Mouse (Mus musculus): ENCODE results near the gene Cluh. TPM values are rescaled to one million over a fixed set of nuclear protein-coding genes. Genes with fewer than 3 reads are reported as not detected.

The Cluh gene
- total RNA-seq, 1 experiment: 73.5 TPM

DNA sequence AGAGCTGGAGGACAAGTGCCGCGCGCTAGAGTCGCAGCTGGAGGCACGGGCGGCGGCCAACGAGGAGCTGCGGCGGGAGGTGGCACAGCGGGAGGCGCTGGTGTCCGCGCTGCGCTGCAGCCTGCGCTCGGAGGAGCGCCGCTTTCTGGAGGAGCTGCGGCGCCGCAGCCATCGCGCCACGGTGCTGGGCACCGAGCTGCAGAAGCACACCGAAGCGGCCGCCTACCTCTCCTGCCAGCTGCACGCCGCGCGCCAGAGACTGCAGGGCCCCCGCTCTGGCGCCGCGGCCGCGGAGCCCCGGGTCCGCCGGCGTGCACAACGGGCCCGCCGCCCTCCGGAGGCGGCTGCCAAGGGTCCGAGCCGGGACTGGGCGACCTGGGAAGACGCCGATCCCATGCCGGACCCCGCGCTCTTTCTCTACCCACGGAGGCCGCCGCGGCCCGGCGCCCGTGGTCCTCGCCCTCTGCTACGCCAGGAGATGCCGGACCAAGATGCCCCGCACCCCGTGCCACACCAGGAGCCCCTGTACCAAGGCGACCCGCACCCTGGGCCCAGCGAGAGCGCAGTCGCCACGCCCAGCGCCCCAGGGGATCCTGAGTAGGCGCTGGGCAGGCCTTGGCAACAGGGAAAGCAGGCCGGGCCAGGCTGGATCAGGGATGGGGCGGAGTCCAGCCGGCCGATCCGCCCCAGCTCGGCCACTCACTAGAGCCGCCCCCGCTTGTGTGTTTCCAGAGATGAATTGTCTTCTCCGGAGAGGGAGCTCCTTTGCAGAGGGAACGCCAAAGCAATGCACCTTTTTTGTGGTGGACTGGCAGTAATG lies 11.1 kb upstream of the Cluh start:
- Histone ChIP-seq H3K4me1 (ENCODE audit: control insufficient read depth in 2 of 2, insufficient read depth in 2 of 2, low read length in 2 of 2, poor library complexity in 1 of 2) (peaks cover 0 to 5% of the 10 kb centered on the region in 2 experiments; a peak in 1 of 4 replicates), H3K4me3 (ENCODE audit: insufficient read depth in 1 of 2, low read depth in 1 of 2, low read length in 2 of 2, poor library complexity in 1 of 2, severe bottlenecking in 1 of 2) (peak overlapping the region; percentile 69 to 71), H3K9ac (ENCODE audit: insufficient read depth, low read depth, low read length, poor library complexity, severe bottlenecking) (peak overlapping the region; percentile 62), H3K27ac (ENCODE audit: insufficient read depth, low read depth, low read length, poor library complexity, severe bottlenecking) (no peak overlapping the region), H3K9me3 (ENCODE audit: control insufficient read depth, insufficient read depth, low read depth, low read length) (no peaks in the 10 kb centered on the region), H3K36me3 (ENCODE audit: control insufficient read depth, insufficient read depth, low read length, poor library complexity, severe bottlenecking) (no peaks in the 10 kb centered on the region)
- DNase-seq (ENCODE audit: low read depth, low spot score): no peak
- in situ Hi-C loops (cut with MboI; ENCODE audit: low sequenced_read_pairs in 2 of 2, unreplicated experiment in 2 of 2): no loop called here
- TF ChIP-seq ZNF384 (IDR thresholded peaks at IDR 0.05; ENCODE audit: low read depth, low read length): no peak
- no peak for TF ChIP-seq MAFK (IDR thresholded peaks at IDR 0.05; ENCODE audit: insufficient read depth, low read depth, low read length)
- no peak for TF ChIP-seq CHD2 (IDR thresholded peaks at IDR 0.05; ENCODE audit: low read depth, low read length)
- TF ChIP-seq ZC3H11A (IDR thresholded peaks at IDR 0.05; ENCODE audit: borderline replicate concordance, low read depth, low read length): no peak

DNA sequence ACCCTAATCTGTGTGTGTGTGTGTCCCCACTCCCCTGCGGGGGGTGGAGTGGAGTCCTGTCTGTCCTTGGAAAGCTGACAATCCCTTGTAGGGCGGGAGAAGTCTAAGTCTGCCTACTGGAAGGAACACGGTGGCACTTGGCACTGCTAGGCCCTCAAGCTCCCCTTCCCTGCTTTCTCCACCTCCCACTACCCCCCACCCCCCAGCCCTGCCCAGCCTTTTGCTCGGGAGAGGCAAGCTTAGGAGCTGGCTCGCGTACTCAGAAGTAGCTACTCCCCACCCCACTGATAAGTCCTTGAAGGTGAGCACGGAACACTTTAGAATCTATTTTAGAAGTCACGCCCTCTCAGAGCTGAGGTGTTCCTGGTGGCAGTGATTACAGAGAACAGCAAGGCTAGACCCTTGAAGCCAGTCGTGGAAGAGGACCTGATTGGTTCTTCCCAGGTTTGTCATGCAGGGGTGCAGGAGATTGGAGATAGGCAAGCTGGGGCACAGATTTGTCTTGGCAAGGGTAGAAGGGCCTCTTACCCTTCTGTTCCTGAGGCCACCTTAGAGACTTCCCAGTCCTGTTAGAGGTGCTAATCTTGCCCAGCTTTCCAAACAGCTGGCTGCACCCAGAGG lies 10.4 kb upstream of the Cluh start:
- peaks cover 0 to 5% of the 10 kb centered on the region in 2 experiments; a peak in 1 of 4 replicates for H3K4me1 ChIP-seq (ENCODE audit: control insufficient read depth in 2 of 2, insufficient read depth in 2 of 2, low read length in 2 of 2, poor library complexity in 1 of 2)
- peak overlapping the region; percentile 69 to 71 for H3K4me3 ChIP-seq (ENCODE audit: insufficient read depth in 1 of 2, low read depth in 1 of 2, low read length in 2 of 2, poor library complexity in 1 of 2, severe bottlenecking in 1 of 2)
- TF ChIP-seq MAFK (IDR thresholded peaks at IDR 0.05; ENCODE audit: insufficient read depth, low read depth, low read length) (no peak), CHD2 (IDR thresholded peaks at IDR 0.05; ENCODE audit: low read depth, low read length) (no peak), ZC3H11A (IDR thresholded peaks at IDR 0.05; ENCODE audit: borderline replicate concordance, low read depth, low read length) (no peak), HCFC1 (IDR thresholded peaks at IDR 0.05; ENCODE audit: borderline replicate concordance, insufficient read depth, low read length) (no peak), ZNF384 (IDR thresholded peaks at IDR 0.05; ENCODE audit: low read depth, low read length) (no peak)
- no peak overlapping the region for H3K27ac ChIP-seq (ENCODE audit: insufficient read depth, low read depth, low read length, poor library complexity, severe bottlenecking)
- no peak for DNase-seq (ENCODE audit: low read depth, low spot score)
- peak overlapping the region; percentile 6; the same call in 1 of the 2 replicates for H3K9ac ChIP-seq (ENCODE audit: insufficient read depth, low read depth, low read length, poor library complexity, severe bottlenecking)
- in situ Hi-C loops (cut with MboI; ENCODE audit: low sequenced_read_pairs in 2 of 2, unreplicated experiment in 2 of 2): no loop called here
- H3K9me3 ChIP-seq (ENCODE audit: control insufficient read depth, insufficient read depth, low read depth, low read length): no peaks in the 10 kb centered on the region
- no peaks in the 10 kb centered on the region for H3K36me3 ChIP-seq (ENCODE audit: control insufficient read depth, insufficient read depth, low read length, poor library complexity, severe bottlenecking)

DNA sequence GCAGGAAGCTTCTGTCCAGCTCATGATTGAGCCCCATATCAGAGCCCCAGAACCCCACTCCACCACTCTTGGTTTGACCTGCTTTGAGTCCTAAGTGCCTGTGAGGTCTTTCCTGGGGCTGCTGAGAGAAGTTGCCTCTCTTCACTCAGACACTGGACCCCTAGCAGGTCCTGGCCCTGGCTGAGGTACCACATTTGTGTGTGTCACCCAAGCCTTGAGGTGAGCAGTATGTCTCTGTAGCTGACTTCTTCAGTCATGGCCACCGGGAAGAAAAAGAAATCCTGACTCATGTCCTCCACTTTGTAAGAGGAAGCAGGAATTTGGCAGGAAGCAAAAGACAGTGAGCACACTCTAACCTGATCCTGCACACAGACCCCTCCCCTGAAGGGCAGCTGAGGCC lies 9.7 kb upstream of the Cluh start:
- Histone ChIP-seq H3K27ac (ENCODE audit: insufficient read depth, low read depth, low read length, poor library complexity, severe bottlenecking) (no peak overlapping the region), H3K4me3 (ENCODE audit: insufficient read depth in 1 of 2, low read depth in 1 of 2, low read length in 2 of 2, poor library complexity in 1 of 2, severe bottlenecking in 1 of 2) (no peak overlapping the region), H3K4me1 (ENCODE audit: control insufficient read depth in 2 of 2, insufficient read depth in 2 of 2, low read length in 2 of 2, poor library complexity in 1 of 2) (peaks cover 0 to 5% of the 10 kb centered on the region in 2 experiments; a peak in 1 of 4 replicates), H3K36me3 (ENCODE audit: control insufficient read depth, insufficient read depth, low read length, poor library complexity, severe bottlenecking) (no peaks in the 10 kb centered on the region), H3K9me3 (ENCODE audit: control insufficient read depth, insufficient read depth, low read depth, low read length) (no peaks in the 10 kb centered on the region), H3K9ac (ENCODE audit: insufficient read depth, low read depth, low read length, poor library complexity, severe bottlenecking) (no peak overlapping the region)
- TF ChIP-seq ZC3H11A (IDR thresholded peaks at IDR 0.05; ENCODE audit: borderline replicate concordance, low read depth, low read length) (no peak), ZNF384 (IDR thresholded peaks at IDR 0.05; ENCODE audit: low read depth, low read length) (no peak), MAFK (IDR thresholded peaks at IDR 0.05; ENCODE audit: insufficient read depth, low read depth, low read length) (no peak), CHD2 (IDR thresholded peaks at IDR 0.05; ENCODE audit: low read depth, low read length) (no peak), HCFC1 (IDR thresholded peaks at IDR 0.05; ENCODE audit: borderline replicate concordance, insufficient read depth, low read length) (no peak)
- in situ Hi-C loops (cut with MboI; ENCODE audit: low sequenced_read_pairs in 2 of 2, unreplicated experiment in 2 of 2): no loop called here
- DNase-seq (ENCODE audit: low read depth, low spot score): no peak

DNA sequence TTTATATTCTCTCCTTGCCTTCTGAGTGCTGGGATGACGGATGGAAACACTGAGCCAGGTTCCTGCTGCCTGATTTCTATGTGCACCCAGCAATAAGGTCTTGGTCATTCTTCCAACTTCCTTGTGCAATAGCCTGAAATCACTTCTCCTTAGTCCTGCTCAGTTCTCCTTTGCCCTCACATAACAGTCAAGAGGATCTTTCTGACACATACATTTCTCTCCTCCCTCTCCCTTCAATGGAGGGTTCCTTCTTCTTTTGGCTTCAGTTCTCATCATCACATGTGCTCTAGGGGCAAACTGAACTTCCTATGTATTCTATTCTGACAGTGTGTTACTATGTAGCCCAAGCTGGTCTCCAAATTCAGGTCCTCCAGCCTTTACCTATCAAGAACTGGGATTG lies 1.3 kb upstream of the Cluh start:
- in situ Hi-C loops (cut with MboI; ENCODE audit: low sequenced_read_pairs in 2 of 2, unreplicated experiment in 2 of 2): no loop called here
- H3K9ac ChIP-seq (ENCODE audit: insufficient read depth, low read depth, low read length, poor library complexity, severe bottlenecking): no peak overlapping the region
- no peak overlapping the region for H3K4me3 ChIP-seq (ENCODE audit: insufficient read depth in 1 of 2, low read depth in 1 of 2, low read length in 2 of 2, poor library complexity in 1 of 2, severe bottlenecking in 1 of 2)
- DNase-seq (ENCODE audit: low read depth, low spot score): no peak
- H3K27ac ChIP-seq (ENCODE audit: insufficient read depth, low read depth, low read length, poor library complexity, severe bottlenecking): no peak overlapping the region
- TF ChIP-seq ZC3H11A (IDR thresholded peaks at IDR 0.05; ENCODE audit: borderline replicate concordance, low read depth, low read length): no peak
- TF ChIP-seq CHD2 (IDR thresholded peaks at IDR 0.05; ENCODE audit: low read depth, low read length): no peak
- no peak for TF ChIP-seq MAFK (IDR thresholded peaks at IDR 0.05; ENCODE audit: insufficient read depth, low read depth, low read length)
- TF ChIP-seq ZNF384 (IDR thresholded peaks at IDR 0.05; ENCODE audit: low read depth, low read length): no peak
- no peak for TF ChIP-seq HCFC1 (IDR thresholded peaks at IDR 0.05; ENCODE audit: borderline replicate concordance, insufficient read depth, low read length)
- H3K4me1 ChIP-seq (ENCODE audit: control insufficient read depth in 2 of 2, insufficient read depth in 2 of 2, low read length in 2 of 2, poor library complexity in 1 of 2): peaks cover 9 to 22% of the 10 kb centered on the region in 2 experiments
- H3K36me3 ChIP-seq (ENCODE audit: control insufficient read depth, insufficient read depth, low read length, poor library complexity, severe bottlenecking): peaks cover 5% of the 10 kb centered on the region; the same call in 1 of the 2 replicates
- H3K9me3 ChIP-seq (ENCODE audit: control insufficient read depth, insufficient read depth, low read depth, low read length): no peaks in the 10 kb centered on the region
